Mouse (Mus musculus) effector memory CD4-positive, alpha-beta T cell, adult 5 months (primary cell): ENCODE measurements around the gene Cfap100. TPM values are rescaled to one million over a fixed set of nuclear protein-coding genes. Genes with fewer than 3 reads are reported as not detected.

Source experiments
- polyA plus RNA-seq: library from polyadenylated mRNA; unstranded; fragments of 100-300 nt; shearing (Covaris generic); gene quantifications from one replicate; pipeline ENCODE4 v1.2.1, GENCODE M21; 2017

Cfap100 gene
- polyA plus RNA-seq: 0.20 TPM

DNA sequence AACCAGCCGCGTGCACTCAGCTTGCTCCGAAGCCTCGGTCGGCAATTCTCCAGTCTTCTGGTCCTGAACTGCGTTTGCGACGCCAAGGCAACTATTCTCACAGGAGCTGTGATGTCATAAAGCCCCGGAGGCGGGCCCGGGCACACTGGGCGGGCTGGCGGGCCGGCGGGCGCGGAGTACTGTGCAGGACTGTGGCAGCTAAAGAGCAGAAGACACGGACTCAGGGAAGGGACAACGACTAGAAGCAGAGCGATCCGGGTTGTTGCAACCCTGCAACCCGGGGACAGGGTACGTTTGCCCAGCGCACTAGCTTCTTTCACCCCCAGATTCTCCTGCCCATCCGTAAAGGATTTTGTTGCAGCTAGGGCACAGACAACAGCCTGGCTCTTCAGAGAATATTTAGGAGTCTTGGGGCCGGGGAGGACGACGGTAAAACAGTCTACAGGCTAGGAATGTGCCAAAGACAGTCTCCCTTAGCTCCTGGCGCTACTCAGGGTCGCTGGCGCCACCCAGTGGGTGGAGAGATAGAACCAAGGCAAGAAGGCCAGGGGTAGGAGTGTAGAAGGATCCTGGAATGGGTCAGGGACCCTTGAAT is at the start of gene Cfap100:
TSS of gene Cfap100 (minus strand) at position 418 of the 595 bp plus-strand sequence.

DNA sequence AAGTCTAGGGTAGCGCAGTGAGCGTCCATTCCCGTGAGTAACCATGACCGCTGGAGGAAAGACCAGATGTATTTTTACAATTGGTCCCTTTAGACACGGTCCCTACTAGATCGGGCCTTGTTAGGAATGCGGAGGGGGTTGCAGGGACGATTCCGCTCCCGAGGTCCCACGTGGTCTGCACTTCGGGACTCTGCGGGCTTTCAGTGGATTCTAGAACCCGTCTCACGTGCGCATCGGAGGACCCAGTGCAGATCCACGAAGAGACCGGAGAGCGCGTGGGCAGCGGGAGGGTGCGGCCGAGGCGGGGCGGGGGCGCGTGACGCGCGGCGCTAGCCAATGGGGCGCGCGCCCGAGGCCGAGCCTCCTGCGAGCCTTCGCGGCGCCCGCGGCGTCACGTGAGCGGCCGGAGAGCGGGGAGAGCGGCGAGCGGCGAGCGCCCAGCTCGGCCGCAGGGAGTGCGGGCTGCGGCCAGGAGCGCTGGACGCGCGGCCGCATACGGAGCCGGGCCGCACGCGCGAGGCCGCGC is 33.6 kb upstream of the Cfap100 start, which contains the start of gene Klf15:
TSS of gene Klf15 (plus strand) at position 396 of the 526 bp plus-strand sequence.

DNA sequence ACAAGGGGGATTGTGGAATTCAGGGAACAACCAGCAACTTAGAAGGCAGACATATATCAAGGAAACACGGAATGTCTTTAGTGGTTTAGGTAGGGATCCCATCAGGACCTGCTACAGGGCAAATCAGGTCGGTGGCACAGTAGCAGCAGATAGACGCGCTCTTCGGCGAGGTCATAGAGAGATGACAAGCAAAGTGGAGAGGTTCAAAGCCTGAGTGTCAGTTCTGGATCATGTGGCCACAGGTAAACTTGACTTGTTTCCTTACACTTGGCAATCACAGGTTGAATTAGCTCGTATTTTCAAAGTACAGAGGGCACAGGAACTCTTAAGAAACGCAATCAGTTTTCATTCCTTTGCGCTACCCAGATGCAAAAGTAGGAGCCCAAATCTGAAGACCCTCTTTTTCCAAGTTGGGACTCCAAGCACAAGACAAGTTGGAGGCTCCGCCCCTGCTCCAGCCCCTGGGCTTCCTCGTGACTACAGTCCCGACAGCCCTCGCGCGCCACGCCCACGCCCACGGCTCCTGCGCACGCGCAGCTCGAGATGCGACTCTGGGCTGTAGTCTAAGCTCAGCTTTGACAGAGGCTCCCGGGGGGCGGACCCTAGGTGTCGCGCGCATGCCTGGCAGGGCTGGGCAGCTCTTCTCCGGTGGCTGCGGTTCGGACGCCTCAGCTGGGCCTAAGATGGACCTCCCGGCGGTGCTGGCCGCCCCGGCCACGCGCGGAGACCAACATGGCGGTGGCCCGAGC is 59.4 kb downstream of the Cfap100 start, which contains the start of gene Zxdc:
TSS of gene Zxdc (plus strand) at position 517 of the 749 bp plus-strand sequence.

Other genes with a start within 250 kb of the Cfap100 start
- gene V1ra8, start 226.0 kb downstream of the Cfap100 start, polyA plus RNA-seq: not detected
- not detected for gene Vmn1r53, start 204.4 kb downstream of the Cfap100 start, polyA plus RNA-seq
- not detected for gene Vmn1r54, start 182.5 kb downstream of the Cfap100 start, polyA plus RNA-seq
- not detected for gene BC048671, start 127.6 kb downstream of the Cfap100 start, polyA plus RNA-seq
- gene Chst13, start 103.6 kb downstream of the Cfap100 start, polyA plus RNA-seq: not detected
- not detected for gene Uroc1, start 95.5 kb downstream of the Cfap100 start, polyA plus RNA-seq
- gene Zxdc, start 59.3 kb downstream of the Cfap100 start, polyA plus RNA-seq: 39.2 TPM
- not detected for gene Klf15, start 33.8 kb upstream of the Cfap100 start, polyA plus RNA-seq
- 0.81 TPM for gene Aldh1l1, start 57.6 kb upstream of the Cfap100 start, polyA plus RNA-seq
- 4.8 TPM for gene Slc41a3, start 175.9 kb upstream of the Cfap100 start, polyA plus RNA-seq